Mouse (Mus musculus) thymus, adult 2 months (tissue): Measurements from ENCODE around the gene Map1s.

Experiments used
- CTCF ChIP-seq: fragments of 200-500 bp; IDR thresholded peaks from 2 replicates; pipeline ENCODE4 v1.5.1; 2012; ENCODE audit warnings: mild to moderate bottlenecking, control low read depth, low read length, moderate library complexity, borderline replicate concordance; ENCODE audit not compliant: control insufficient read depth, poor library complexity, insufficient read depth; ENCODE audit errors: extremely low read depth
- POLR2A ChIP-seq: fragments of 200-500 bp; IDR thresholded peaks from 2 replicates; pipeline ENCODE4 v1.6.1; 2012; ENCODE audit warnings: mild to moderate bottlenecking, low read length, control low read depth, moderate library complexity; ENCODE audit not compliant: control insufficient read depth, poor library complexity, insufficient read depth; ENCODE audit errors: extremely low read depth

DNA sequence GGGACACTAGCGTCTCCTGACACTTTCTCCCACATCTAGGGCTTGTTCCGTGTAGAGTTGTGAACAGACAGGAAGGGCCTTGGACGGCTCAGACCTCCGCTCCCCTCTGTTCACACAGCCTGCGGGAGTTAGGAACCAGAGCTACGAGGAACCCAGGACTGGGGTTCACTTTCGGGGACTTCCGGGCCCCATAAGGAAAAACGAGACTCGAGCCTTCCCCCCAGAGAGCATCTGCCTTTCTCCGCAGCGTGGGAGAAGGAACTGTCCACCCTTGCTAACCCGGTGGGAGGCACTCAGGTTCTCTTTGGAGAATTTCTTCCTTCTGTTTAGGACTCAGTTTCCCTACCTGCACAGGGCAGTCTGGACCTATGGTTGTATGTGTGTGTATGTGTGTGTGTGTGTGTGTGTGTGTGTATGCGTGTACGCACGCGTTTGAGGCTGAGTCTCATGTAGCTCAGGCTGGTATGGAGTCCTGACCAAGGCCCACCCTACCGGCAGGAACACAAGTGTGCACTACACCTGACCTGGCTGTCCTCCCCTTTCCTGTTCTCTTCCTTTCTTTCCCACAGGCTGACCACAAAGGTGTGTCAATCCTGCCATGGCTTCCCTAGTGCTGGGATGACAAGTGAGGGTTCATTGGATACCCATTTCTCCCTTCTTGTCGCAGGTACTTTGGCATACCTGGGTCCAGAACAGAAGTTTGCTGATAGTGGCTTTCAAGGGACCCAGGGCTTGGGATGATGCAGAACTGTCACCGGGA lies 12.7 kb upstream of the Map1s start:
- no peak for TF ChIP-seq CTCF
- no peak for TF ChIP-seq POLR2A
